Mouse (Mus musculus): ENCODE measurements around the gene Zmpste24. TPM values are rescaled to one million over a fixed set of nuclear protein-coding genes. Genes with fewer than 3 reads are reported as not detected.
"Not testable (repeated sequence)": the region's sequence is repeated elsewhere in the genome, so short reads cannot be mapped to it uniquely, and the experiment has no call there.

Gene Zmpste24
- polyA plus RNA-seq (2017; shearing (Covaris generic)): 10 to 100 TPM; 38.9 to 60.1 (median 50.9) TPM

GRCm38 (mm10) chr4:121097650-121098378 is at the start of gene Zmpste24:
Zmpste24 (minus strand) TSS chr4:121098241.
- peak; percentile 83 for ATAC-seq

GRCm38 (mm10) chr4:121109126-121109525 is 11.1 kb upstream of the Zmpste24 start, which contains the start of gene Tmco2:
Tmco2 (minus strand) TSS chr4:121109226.
- ATAC-seq: no peak

DNA sequence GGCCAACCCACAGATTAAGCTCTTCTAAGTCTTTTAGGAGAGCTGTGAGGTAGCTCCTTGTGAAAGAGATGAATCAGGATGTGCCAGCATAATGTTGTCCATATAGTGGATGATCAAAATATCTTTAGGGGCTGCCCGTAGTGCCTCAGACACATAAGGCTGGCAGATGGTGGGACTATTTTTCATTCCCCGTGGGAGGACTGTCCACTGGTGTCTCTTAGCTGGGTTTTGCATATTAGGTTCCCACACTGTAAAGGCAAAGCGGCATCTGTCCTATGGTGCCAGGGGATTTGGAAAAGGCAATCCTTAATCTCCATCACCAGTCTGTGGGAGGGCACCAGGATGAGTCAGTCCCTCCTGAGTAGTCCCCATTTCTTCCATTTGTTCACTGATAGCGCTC is 5.3 kb upstream of the Zmpste24 start:
- ATAC-seq: no peak

DNA sequence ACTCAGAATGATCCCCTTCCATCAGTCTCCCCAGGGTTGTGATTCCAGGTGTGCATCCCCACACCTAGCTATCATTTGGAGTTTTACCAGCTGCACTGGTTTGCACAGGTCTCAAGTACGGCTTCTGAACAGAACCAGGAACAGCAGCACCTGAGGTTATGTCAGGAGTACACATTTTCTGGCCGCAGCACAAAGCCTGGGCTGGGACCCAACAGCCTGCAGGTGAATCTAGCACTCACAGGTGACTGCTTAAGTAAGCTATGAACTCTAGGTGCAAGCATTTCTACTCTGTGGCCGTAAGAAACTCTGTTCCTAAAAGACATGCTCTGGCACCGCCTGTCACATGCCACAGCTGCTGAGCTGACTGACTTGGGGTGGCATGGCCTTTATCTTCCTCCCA is 7.8 kb downstream of the Zmpste24 start:
- ATAC-seq: no peak

GRCm38 (mm10) chr4:121088696-121089095 is 9.3 kb downstream of the Zmpste24 start:
- no peak for ATAC-seq

DNA sequence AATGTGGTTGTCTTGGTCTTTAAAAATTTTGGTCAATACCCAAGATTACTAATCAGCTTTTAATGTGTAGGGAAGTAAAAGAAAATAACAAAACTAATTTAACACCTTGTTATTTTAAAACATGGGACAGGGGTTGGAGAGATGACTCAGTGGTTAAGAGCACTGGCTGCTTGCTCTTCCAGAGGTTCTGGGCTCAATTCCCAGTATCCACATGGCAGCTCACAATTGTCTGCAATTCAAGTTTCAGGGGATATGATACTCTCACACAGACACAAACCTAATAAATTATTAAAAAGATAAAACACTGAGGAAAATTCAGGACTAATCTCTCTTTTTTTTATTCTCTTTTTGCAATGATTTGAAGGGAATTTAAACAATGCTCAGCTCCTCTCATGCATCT is 13.5 kb downstream of the Zmpste24 start:
- no peak for ATAC-seq

GRCm38 (mm10) chr4:121080395-121080794 is 17.6 kb downstream of the Zmpste24 start:
- no peak for ATAC-seq

GRCm38 (mm10) chr4:121077915-121078646 is 20.0 kb downstream of the Zmpste24 start:
- no peak for ATAC-seq

DNA sequence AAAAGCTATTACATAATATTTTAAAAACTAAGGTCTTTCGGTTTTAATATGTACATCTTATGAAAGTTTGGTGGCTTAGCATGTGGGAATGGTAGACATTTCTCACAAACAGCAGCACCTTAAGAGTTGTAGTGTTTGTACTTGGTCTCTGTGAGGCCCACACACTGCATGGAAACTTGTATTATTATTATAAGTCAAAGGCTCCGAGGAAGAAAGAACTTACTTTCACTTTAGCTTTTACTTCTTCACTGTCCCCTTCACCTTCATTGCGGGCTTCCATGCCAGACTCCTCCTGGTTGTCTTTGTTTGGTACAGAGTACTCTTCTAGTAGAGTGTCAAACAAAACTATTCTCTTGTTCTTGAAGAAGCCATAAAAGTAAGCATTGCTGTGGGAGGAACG is 23.8 kb downstream of the Zmpste24 start:
- peak; percentile 73 for ATAC-seq

- no peak for ATAC-seq
Observed at GRCm38 (mm10) chr4:121065336-121065735, 32.7 kb downstream of the Zmpste24 start.

GRCm38 (mm10) chr4:121059218-121059617 is 38.8 kb downstream of the Zmpste24 start:
- ATAC-seq: not testable (repeated sequence)

DNA sequence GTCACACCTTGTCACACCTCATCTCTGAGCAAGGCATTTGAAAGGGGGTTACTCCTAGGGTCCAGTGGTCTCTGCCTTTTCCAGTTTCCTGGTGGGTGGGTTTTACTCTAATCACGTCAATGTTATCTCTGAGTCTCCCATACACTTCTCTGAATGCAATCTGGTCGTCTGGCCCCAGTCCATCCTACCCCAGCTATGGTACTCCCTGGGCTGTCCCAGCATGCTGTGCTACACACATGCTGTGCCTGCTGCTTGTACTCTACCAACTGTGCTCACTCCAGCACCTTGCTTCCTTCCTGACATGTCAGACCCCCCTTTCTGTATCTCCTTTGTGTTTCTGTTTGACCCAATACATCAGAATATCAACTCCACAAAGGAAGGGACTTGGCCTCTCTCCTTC is 41.0 kb downstream of the Zmpste24 start:
- no peak for ATAC-seq

GRCm38 (mm10) chr4:121056342-121056741 is 41.7 kb downstream of the Zmpste24 start:
- ATAC-seq: no peak

- ATAC-seq: no peak
Observed at GRCm38 (mm10) chr4:121052454-121053323, 45.4 kb downstream of the Zmpste24 start.

GRCm38 (mm10) chr4:121051863-121052262 is 46.2 kb downstream of the Zmpste24 start:
- ATAC-seq: no peak

GRCm38 (mm10) chr4:121042946-121043345 is 55.1 kb downstream of the Zmpste24 start:
- ATAC-seq: no peak

GRCm38 (mm10) chr4:121042472-121042871 is 55.6 kb downstream of the Zmpste24 start:
- ATAC-seq: no peak

DNA sequence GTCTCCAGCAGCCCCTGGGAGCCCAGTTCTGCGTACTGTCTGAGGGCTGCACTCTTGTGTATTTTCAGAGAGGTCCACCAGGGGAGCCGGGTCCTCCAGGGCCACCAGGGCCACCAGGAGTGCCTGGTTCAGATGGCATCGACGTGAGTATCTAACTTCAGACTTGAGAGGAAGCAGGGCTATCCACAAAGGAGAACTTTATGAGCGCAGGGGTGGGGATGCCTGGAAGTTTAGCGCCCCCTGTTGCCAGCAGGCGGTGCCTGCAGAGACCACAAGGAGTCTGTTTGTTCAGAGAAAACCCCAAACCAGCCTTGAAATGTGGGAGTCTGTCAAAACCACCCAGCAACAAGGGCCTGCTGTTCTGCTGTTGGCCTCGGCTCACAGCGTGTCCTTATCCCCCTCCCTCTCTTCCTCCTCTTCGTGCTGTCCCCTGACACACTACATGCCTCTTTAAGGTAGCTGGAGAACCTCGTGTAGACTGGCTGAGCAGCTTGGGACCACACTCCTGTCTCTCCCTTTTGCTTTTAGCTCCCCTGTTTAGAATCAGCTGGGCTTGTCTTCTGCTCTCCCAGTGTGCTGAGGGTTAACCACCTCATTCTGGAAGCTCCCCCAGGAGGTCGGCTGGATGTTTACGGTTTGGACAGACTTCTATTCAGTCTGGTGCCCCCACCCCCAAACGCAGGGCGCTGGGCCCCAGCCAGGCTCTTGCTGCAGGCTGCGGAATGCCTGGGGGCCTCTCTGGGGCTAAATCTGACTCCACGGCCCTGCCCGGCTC is 57.0 kb downstream of the Zmpste24 start:
- ATAC-seq: peak; percentile 74

GRCm38 (mm10) chr4:121040323-121040722 is 57.7 kb downstream of the Zmpste24 start:
- ATAC-seq: no peak

GRCm38 (mm10) chr4:121039331-121040115 is 58.5 kb downstream of the Zmpste24 start, which contains the start of gene Col9a2:
Col9a2 (plus strand) TSS chr4:121039385.
- ATAC-seq: no peak

GRCm38 (mm10) chr4:121033006-121033405 is 65.0 kb downstream of the Zmpste24 start:
- no peak for ATAC-seq

Measured in inflammation-experienced regulatory T-cells, adult 6 months (primary cell).